11 mouse cellular contexts compared by ENCODE assay signal in the genomic region with DNA sequence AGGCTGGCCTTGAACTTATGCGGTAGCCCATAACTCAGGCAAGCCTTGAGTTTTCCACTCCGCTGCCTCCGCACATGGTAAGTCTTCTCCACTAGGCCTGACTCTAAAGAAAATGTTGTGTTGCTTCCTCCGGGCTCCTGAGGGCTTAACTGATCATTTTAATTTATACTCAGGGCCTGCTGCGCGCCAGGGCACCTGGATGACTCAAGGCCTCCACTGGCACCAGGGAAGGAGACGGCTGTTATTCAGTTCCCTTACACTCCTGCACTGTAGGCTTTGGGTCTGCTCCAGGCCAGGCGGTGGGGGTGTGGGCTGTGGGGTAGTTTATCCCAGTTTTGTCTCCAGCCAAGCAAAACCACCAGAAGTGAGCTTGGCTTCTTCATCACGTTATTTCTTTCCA. TPM values are rescaled to one million over a fixed set of nuclear protein-coding genes. Genes with fewer than 3 reads are reported as not detected.
A peak's percentile ranks its signal among the peaks of the same experiment; 100 is the strongest.
DNase-seq lines count a peak whose midpoint lies in the region.
"Had no signal": no experiment of that assay in that cellular context is flagged by ENCODE, and none has a peak within 500 bp of the region (broad histone marks: within the 10 kb centered on the region; RNA-seq: fewer than 3 reads in every experiment).

No protein-coding gene starts in this region.

- peak; percentile 85 for DNase-seq in heart, adult 11 months
- DNase-seq in heart, adult 8-10 months (ENCODE audit: low spot score), result no peak
- peak; percentile 51 for DNase-seq in MN1 (ENCODE audit: low spot score)
- DNase-seq in fat pad, adult 2 months (ENCODE audit: extremely low read depth, low read depth, low spot score), result peak; percentile 90
- DNase-seq in kidney, postnatal 4 days, result peak; percentile 27 to 53
- DNase-seq in thymus, postnatal 0 days (ENCODE audit: low spot score), result no peak
- no peak for DNase-seq in lung, adult 18-20 months
- DNase-seq: cerebellum, adult 11 months; liver, embryonic 13.5 days; lung, postnatal 36 days; midbrain, embryonic 14.5 days had no signal

RNA-seq across cellular contexts. Expression of a gene that starts 15.4 kb away (rescaled TPM):
- total RNA-seq in heart, adult 8-10 months (2022), result 10 to 100 TPM; 35.6 to 44.6 (median 40.8) TPM
- polyA plus RNA-seq in thymus, postnatal 0 days (2015; fragmentation: Nextera tagmentation; extraction: Ambion mirVana), result 77.3 and 85.7 TPM in 2 replicates

RNA-seq across cellular contexts. Expression of a gene that starts 22.5 kb away (rescaled TPM):
- total RNA-seq in heart, adult 8-10 months (2022), result 1 to 10 TPM in 1 of 4 experiments, under 1 TPM in 3; 0.22 to 1.0 (median 0.63) TPM
- 1.8 TPM in 2 replicates for polyA plus RNA-seq in thymus, postnatal 0 days (2015; fragmentation: Nextera tagmentation; extraction: Ambion mirVana)

RNA-seq across cellular contexts. Expression of a gene that starts 22.6 kb away (rescaled TPM):
- 10 to 100 TPM in 3 of 4 experiments, 1 to 10 TPM in 1; 9.2 to 10.8 (median 10.3) TPM for total RNA-seq in heart, adult 8-10 months (2022)
- 22.8 and 26.5 TPM in 2 replicates for polyA plus RNA-seq in thymus, postnatal 0 days (2015; fragmentation: Nextera tagmentation; extraction: Ambion mirVana)

RNA-seq across cellular contexts. Expression of a gene that starts 37.6 kb away (rescaled TPM):
- total RNA-seq in heart, adult 8-10 months (2022), result 10 to 100 TPM; 12.6 to 19.1 (median 15.3) TPM
- 62.4 and 66.1 TPM in 2 replicates for polyA plus RNA-seq in thymus, postnatal 0 days (2015; fragmentation: Nextera tagmentation; extraction: Ambion mirVana)

RNA-seq across cellular contexts. Expression of a gene that starts 53.8 kb away (rescaled TPM):
- total RNA-seq in heart, adult 8-10 months (2022), result 10 to 100 TPM; 18.4 to 23.7 (median 21.4) TPM
- polyA plus RNA-seq in thymus, postnatal 0 days (2015; fragmentation: Nextera tagmentation; extraction: Ambion mirVana), result 196 and 207 TPM in 2 replicates

Comparison
In these comparisons a context has a peak if more than half of its experiments do, and no peak if none do; other contexts are left out.
1. DNase-seq: peak in heart, adult 11 months (single experiment), MN1 (single experiment), fat pad, adult 2 months (single experiment) and kidney, postnatal 4 days (2 of 2); none in heart, adult 8-10 months (single experiment), thymus, postnatal 0 days (single experiment) and lung, adult 18-20 months (0 of 2).